Mouse (Mus musculus) limb, embryonic 15.5 days (tissue): ENCODE measurements around the gene Gm17535. TPM values are rescaled to one million over a fixed set of nuclear protein-coding genes. Genes with fewer than 3 reads are reported as not detected.
"Not testable (repeated sequence)": the region's sequence is repeated elsewhere in the genome, so short reads cannot be mapped to it uniquely, and the experiment has no call there.

ENCODE experiments used
- ATAC-seq: fragments of 200-750 bp; cut with Nextera tagmentation; 2 replicates; pipeline ENCODE4 v1.8.0; 2017; ENCODE audit warnings: low read depth, moderate TSS enrichment; ENCODE audit not compliant: insufficient number of reproducible peaks, low FRiP score, low TSS enrichment
- H3K27ac ChIP-seq: fragments of 300-500 bp; sonication (generic); 2 replicates; pipeline ENCODE4 v1.5.1; 2015; ENCODE audit warnings: moderate library complexity, mild to moderate bottlenecking, inconsistent platforms
- H3K27me3 ChIP-seq: fragments of 300-500 bp; sonication (generic); 2 replicates; pipeline ENCODE4 v1.6.1; 2015; ENCODE audit warnings: inconsistent platforms
- H3K36me3 ChIP-seq: fragments of 300-500 bp; sonication (generic); 2 replicates; pipeline ENCODE4 v1.6.1; 2015; ENCODE audit warnings: inconsistent platforms
- H3K4me1 ChIP-seq: fragments of 300-500 bp; sonication (generic); 2 replicates; pipeline ENCODE4 v1.6.1; 2015; ENCODE audit warnings: inconsistent platforms
- H3K4me2 ChIP-seq: fragments of 300-500 bp; sonication (generic); 2 replicates; pipeline ENCODE4 v1.6.1; 2015; ENCODE audit warnings: mild to moderate bottlenecking, inconsistent platforms
- H3K4me3 ChIP-seq: fragments of 300-500 bp; sonication (generic); 2 replicates; pipeline ENCODE4 v1.5.1; 2015; ENCODE audit warnings: mild to moderate bottlenecking, inconsistent platforms
- H3K9ac ChIP-seq: fragments of 300-500 bp; sonication (generic); 2 replicates; pipeline ENCODE4 v1.6.1; 2015; ENCODE audit warnings: inconsistent platforms
- H3K9me3 ChIP-seq: fragments of 300-500 bp; sonication (generic); 2 replicates; pipeline ENCODE4 v1.6.1; 2016; ENCODE audit warnings: inconsistent platforms
- whole genome bisulfite sequencing: fragments of 180-500 bp; shearing (Covaris S2); methylation state at CpG from one replicate; pipeline ENCODE4 v1.1.7; 2015; 5-methylcytosine and 5-hydroxymethylcytosine counted together
- polyA plus RNA-seq: library from polyadenylated mRNA; unstranded; fragments of >200 nt; fragmentation: Nextera tagmentation; extraction: Ambion mirVana; gene quantifications from 2 replicates; pipeline ENCODE4 v1.2.1, GENCODE M21; 2015

The Gm17535 gene
- polyA plus RNA-seq, 1 experiment from 2014 or later, result not detected

DNA sequence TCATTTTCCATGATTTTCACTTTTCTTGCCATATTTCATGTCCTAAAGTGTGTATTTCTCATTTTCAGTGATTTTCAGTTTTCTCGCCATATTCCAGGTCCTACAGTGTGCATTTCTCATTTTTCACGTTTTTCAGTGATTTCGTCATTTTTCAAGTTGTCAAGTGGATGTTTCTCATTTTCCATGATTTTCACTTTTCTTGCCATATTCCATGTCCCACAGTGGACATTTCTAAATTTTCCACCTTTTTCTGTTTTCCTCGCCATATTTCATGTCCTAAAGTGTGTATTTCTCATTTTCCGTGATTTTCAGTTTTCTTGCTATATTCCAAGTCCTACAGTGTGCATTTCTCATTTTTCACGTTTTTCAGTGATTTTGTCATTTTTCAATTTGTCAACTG is 18.5 kb upstream of the Gm17535 start:
- H3K4me2 ChIP-seq, ATAC-seq, H3K9ac ChIP-seq, H3K9me3 ChIP-seq, H3K27ac ChIP-seq, H3K36me3 ChIP-seq, H3K4me3 ChIP-seq, H3K27me3 ChIP-seq, H3K4me1 ChIP-seq: not testable (repeated sequence)
- 79% methylated on average over 6 of the region's 6 CpGs for WGBS

DNA sequence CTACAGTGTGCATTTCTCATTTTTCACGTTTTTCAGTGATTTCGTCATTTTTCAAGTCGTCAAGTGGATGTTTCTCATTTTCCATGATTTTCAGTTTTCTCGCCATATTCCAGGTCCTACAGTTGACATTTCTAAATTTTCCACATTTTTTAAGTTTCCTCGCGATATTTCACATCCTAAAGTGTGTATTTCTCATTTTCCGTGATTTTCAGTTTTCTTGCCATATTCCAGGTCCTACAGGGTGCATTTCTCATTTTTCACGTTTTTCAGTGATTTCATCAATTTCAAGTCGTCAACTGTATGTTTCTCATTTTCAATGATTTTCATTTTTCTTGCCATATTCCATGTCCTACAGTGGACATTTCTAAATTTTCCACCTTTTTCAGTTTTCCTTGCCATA is 17.3 kb upstream of the Gm17535 start, which contains the start of gene Gm10719:
Gene Gm10719 (plus strand): TSS at position 301 of the 400 bp plus-strand sequence.
- not testable (repeated sequence) for H3K9me3 ChIP-seq, H3K4me2 ChIP-seq

DNA sequence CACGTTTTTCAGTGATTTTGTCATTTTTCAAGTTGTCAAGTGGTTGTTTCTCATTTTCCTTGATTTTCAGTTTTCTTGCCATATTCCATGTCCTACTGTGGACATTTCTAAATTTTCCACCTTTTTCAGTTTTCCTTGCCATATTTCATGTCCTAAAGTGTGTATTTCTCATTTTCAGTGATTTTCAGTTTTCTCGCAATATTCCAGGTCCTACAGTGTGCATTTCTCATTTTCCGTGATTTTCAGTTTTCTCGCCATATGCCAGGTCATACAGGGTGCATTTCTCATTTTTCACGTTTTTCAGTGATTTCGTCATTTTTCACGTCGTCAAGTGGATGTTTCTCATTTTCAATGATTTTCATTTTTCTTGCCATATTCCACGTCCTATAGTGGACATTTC is 15.5 kb upstream of the Gm17535 start:
- H3K9ac ChIP-seq, H3K36me3 ChIP-seq, H3K27ac ChIP-seq, H3K4me3 ChIP-seq, H3K4me2 ChIP-seq, ATAC-seq, H3K9me3 ChIP-seq, H3K4me1 ChIP-seq, H3K27me3 ChIP-seq: not testable (repeated sequence)
- WGBS, result 60% methylated on average over 9 of the region's 9 CpGs

More for the DNA sequence above, 17.3 kb upstream of the Gm17535 start, which contains the start of gene Gm10719:
- 69% methylated on average over 1 of the region's 9 CpGs for WGBS
- H3K36me3 ChIP-seq, H3K4me3 ChIP-seq, ATAC-seq, H3K27me3 ChIP-seq, H3K27ac ChIP-seq, H3K4me1 ChIP-seq, H3K9ac ChIP-seq: not testable (repeated sequence)

DNA sequence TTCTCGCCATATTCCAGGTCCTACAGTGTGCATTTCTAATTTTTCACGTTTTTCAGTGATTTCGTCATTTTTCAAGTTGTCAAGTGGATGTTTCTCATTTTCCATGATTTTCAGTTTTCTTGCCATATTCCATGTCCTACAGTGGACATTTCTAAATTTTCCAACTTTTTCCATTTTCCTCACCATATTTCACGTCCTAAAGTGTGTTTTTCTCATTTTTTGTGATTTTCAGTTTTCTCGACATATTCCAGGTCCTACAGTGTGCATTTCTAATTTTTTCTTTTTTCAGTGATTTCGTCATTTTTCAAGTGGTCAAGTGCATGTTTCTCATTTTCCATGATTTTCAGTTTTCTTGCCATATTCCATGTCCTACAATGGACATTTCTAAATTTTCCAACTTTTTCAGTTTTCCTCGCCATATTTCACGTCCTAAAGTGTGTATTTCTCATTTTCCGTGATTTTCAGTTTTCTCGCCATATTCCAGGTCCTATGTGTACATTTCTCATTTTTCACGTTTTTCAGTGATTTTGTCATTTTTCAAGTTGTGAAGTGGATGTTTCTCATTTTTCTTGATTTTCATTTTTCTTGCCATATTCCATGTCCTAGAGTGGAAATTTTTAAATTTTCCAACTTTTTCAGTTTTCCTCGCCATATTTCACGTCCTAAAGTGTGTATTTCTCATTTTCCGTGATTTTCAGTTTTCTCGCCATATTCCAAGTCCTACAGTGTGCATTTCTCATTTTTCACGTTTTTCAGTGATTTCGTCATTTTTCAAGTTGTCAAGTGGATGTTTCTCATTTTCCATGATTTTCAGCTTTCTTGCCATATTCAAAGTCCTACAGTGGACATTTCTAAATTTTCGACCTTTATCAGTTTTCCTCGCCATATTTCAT is 14.3 kb upstream of the Gm17535 start:
- peak; percentile 68; the same call in 1 of the 2 replicates for ATAC-seq
- WGBS, result 76% methylated on average over 17 of the region's 19 CpGs

DNA sequence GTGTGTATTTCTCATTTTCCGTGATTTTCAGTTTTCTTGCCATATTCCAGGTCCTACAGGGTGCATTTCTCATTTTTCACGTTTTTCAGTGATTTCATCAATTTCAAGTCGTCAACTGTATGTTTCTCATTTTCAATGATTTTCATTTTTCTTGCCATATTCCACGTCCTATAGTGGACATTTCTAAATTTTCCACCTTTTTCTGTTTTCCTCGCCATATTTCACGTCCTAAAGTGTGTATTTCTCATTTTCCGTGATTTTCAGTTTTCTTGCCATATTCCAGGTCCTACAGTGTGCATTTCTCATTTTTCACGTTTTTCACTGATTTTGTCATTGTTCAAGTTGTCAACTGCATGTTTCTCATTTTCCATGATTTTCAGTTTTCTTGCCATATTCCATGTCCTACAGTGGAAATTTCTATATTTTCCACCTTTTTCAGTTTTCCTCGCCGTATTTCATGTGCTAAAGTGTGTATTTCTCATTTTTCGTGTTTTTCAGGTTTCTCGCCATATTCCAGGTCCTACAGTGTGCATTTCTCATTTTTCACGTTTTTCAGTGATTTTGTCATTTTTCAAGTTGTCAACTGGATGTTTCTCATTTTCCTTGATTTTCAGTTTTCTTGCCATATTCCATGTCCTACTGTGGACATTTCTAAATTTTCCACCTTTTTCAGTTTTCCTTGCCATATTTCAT is 11.9 kb upstream of the Gm17535 start:
- not testable (repeated sequence) for H3K27ac ChIP-seq, H3K27me3 ChIP-seq, ATAC-seq, H3K4me3 ChIP-seq, H3K36me3 ChIP-seq, H3K4me2 ChIP-seq, H3K9ac ChIP-seq, H3K9me3 ChIP-seq, H3K4me1 ChIP-seq
- 72% methylated on average over 11 of the region's 13 CpGs for WGBS

More for the DNA sequence above, 14.3 kb upstream of the Gm17535 start:
- not testable (repeated sequence) for H3K4me3 ChIP-seq, H3K27me3 ChIP-seq, H3K9ac ChIP-seq, H3K27ac ChIP-seq, H3K4me2 ChIP-seq, H3K4me1 ChIP-seq, H3K9me3 ChIP-seq, H3K36me3 ChIP-seq

DNA sequence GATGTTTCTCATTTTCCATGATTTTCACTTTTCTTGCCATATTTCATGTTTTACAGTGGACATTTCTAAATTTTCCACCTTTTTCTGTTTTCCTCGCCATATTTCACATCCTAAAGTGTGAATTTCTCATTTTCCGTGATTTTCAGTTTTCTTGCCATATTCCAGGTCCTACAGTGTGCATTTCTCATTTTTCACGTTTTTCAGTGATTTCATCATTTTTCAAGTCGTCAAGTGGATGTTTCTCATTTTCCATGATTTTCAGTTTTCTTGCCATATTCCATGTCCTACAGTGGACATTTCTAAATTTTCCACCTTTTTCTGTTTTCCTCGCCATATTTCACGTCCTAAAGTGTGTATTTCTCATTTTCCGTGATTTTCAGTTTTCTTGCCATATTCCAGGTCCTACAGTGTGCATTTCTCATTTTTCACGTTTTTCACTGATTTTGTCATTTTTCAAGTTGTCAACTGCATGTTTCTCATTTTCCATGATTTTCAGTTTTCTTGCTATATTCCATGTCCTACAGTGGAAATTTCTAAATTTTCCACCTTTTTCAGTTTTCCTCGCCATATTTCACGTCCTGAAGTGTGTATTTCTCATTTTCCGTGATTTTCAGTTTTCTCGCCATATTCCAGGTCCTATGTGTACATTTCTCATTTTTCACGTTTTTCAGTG is 11.0 kb upstream of the Gm17535 start, which contains the start of gene Gm10718:
Gene Gm10718 (plus strand): TSS at position 236 of the 673 bp plus-strand sequence.
- H3K4me2 ChIP-seq, H3K27me3 ChIP-seq, H3K9me3 ChIP-seq, H3K4me1 ChIP-seq, H3K36me3 ChIP-seq, H3K9ac ChIP-seq, ATAC-seq, H3K4me3 ChIP-seq, H3K27ac ChIP-seq: not testable (repeated sequence)
- 76% methylated on average over 12 of the region's 13 CpGs for WGBS

DNA sequence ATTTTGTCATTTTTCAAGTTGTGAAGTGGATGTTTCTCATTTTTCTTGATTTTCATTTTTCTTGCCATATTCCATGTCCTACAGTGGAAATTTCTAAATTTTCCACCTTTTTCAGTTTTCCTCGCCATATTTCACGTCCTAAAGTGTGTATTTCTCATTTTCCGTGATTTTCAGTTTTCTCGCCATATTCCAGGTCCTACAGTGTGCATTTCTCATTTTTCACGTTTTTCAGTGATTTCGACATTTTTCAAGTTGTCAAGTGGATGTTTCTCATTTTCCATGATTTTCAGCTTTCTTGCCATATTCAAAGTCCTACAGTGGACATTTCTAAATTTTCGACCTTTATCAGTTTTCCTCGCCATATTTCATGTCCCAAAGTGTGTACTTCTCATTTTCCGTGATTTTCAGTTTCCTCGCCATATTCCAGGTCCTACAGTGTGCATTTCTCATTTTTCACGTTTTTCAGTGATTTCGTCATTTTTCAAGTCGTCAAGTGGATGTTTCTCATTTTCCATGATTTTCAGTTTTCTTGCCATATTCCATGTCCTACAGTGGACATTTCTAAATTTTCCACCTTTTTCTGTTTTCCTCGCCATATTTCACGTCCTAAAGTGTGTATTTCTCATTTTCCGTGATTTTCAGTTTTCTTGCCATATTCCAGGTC is 10.3 kb upstream of the Gm17535 start:
- H3K4me1 ChIP-seq, ATAC-seq, H3K4me2 ChIP-seq, H3K9me3 ChIP-seq, H3K36me3 ChIP-seq, H3K27me3 ChIP-seq, H3K27ac ChIP-seq, H3K9ac ChIP-seq, H3K4me3 ChIP-seq: not testable (repeated sequence)
- 76% methylated on average over 16 of the region's 16 CpGs for WGBS

DNA sequence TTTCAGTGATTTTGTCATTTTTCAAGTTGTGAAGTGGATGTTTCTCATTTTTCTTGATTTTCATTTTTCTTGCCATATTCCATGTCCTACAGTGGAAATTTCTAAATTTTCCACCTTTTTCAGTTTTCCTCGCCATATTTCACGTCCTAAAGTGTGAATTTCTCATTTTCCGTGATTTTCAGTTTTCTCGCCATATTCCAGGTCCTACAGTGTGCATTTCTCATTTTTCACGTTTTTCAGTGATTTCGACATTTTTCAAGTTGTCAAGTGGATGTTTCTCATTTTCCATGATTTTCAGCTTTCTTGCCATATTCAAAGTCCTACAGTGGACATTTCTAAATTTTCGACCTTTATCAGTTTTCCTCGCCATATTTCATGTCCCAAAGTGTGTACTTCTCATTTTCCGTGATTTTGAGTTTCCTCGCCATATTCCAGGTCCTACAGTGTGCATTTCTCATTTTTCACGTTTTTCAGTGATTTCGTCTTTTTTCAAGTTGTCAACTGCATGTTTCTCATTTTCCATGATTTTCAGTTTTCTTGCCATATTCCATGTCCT is 9.4 kb upstream of the Gm17535 start, which contains the start of gene Gm10717:
Gene Gm10717 (plus strand): TSS at position 506 of the 556 bp plus-strand sequence.
- H3K4me2 ChIP-seq, H3K9ac ChIP-seq, H3K4me3 ChIP-seq, H3K27ac ChIP-seq, H3K36me3 ChIP-seq, ATAC-seq, H3K4me1 ChIP-seq, H3K27me3 ChIP-seq, H3K9me3 ChIP-seq: not testable (repeated sequence)
- WGBS, result 73% methylated on average over 12 of the region's 12 CpGs

DNA sequence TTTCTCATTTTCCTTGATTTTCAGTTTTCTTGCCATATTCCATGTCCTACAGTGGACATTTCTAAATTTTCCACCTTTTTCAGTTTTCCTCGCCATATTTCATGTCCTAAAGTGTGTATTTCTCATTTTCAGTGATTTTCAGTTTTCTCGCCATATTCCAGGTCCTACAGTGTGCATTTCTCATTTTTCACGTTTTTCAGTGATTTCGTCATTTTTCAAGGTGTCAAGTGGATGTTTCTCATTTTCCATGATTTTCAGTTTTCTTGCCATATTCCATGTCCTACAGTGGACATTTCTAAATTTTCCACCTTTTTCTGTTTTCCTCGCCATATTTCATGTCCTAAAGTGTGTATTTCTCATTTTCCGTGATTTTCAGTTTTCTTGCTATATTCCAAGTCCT is 8.7 kb upstream of the Gm17535 start:
- H3K4me1 ChIP-seq, ATAC-seq, H3K27me3 ChIP-seq, H3K4me3 ChIP-seq, H3K27ac ChIP-seq, H3K9me3 ChIP-seq, H3K36me3 ChIP-seq, H3K9ac ChIP-seq, H3K4me2 ChIP-seq: not testable (repeated sequence)
- 72% methylated on average over 5 of the region's 6 CpGs for WGBS

DNA sequence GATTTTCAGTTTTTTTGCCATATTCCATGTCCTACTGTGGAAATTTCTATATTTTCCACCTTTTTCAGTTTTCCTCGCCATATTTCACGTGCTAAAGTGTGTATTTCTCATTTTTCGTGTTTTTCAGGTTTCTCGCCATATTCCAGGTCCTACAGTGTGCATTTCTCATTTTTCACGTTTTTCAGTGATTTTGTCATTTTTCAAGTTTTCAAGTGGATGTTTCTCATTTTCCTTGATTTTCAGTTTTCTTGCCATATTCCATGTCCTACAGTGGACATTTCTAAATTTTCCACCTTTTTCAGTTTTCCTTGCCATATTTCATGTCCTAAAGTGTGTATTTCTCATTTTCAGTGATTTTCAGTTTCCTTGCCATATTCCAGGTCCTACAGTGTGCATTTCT is 8.3 kb upstream of the Gm17535 start:
- WGBS, result 73% methylated on average over 5 of the region's 5 CpGs
- H3K36me3 ChIP-seq, H3K4me3 ChIP-seq, H3K4me1 ChIP-seq, H3K4me2 ChIP-seq, H3K9me3 ChIP-seq, H3K27ac ChIP-seq, ATAC-seq, H3K9ac ChIP-seq, H3K27me3 ChIP-seq: not testable (repeated sequence)

DNA sequence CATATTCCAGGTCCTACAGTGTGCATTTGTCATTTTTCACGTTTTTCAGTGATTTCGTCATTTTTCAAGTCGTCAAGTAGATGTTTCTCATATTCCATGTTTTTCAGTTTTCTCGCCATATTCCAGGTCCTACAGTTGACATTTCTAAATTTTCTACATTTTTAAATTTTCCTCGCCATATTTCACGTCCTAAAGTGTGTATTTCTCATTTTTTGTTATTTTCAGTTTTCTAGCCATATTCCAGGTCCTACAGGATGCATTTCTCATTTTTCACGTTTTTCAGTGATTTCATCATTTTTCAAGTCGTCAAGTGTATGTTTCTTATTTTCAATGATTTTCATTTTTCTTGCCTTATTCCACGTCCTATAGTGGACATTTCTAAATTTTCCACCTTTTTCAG is 7.7 kb upstream of the Gm17535 start:
- H3K9me3 ChIP-seq, H3K4me1 ChIP-seq, H3K4me2 ChIP-seq, H3K27ac ChIP-seq, ATAC-seq, H3K27me3 ChIP-seq, H3K36me3 ChIP-seq, H3K4me3 ChIP-seq, H3K9ac ChIP-seq: not testable (repeated sequence)
- whole genome bisulfite sequencing, result 67% methylated on average over 9 of the region's 9 CpGs
